Comparison of ENCODE assay signal across 8 mouse cellular contexts in the genomic region with DNA sequence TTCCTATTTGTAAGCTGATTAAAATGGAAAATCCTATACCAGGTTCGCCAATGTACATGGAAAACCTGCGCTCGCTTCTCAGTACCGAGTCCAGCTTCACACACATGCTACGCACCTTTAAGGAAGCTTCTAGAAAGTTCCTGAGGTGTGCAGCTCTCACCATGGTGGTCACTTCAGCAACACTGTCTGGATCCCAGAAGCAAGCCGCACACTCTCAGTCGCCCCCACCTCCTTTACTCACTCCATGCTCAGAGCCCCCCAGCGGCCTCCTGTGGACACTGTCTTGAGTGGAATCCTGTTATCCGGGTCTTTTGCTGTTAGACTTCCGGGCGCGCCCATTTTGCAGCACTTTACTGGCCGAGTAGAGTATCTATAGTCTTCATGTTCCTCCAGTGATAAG. TPM values are rescaled to one million over a fixed set of nuclear protein-coding genes. Genes with fewer than 3 reads are reported as not detected.
DNase-seq lines count a peak whose midpoint lies in the region; ATAC-seq and TF ChIP-seq lines count a peak whose summit lies in the region.

Gene Dact2, minus strand, starts transcription at position 244 of the 400 bp plus-strand sequence.

- H3K79me3 ChIP-seq in C2C12 (ENCODE audit: low read depth): no peaks in the 10 kb centered on the region

- peaks cover 14% of the 10 kb centered on the region for H3K27me3 ChIP-seq in C2C12 (ENCODE audit: control insufficient read depth, insufficient read depth, insufficient read length)
- peaks cover 74% of the 10 kb centered on the region for H3K27me3 ChIP-seq in heart, embryonic 10.5 days (ENCODE audit: insufficient read depth, poor library complexity, severe bottlenecking)
- peaks cover 29% of the 10 kb centered on the region for H3K27me3 ChIP-seq in lung, postnatal 0 days (replicated peaks; ENCODE audit: insufficient read depth, low read length)
- peaks cover 8% of the 10 kb centered on the region; the same call in 1 of the 2 replicates for H3K27me3 ChIP-seq in stomach, embryonic 14.5 days (ENCODE audit: control insufficient read depth, insufficient read depth, low read length)

- H3K4me1 ChIP-seq in heart, embryonic 10.5 days: peaks cover 33% of the 10 kb centered on the region
- no peaks in the 10 kb centered on the region for H3K4me1 ChIP-seq in lung, postnatal 0 days (ENCODE audit: insufficient read depth, low read depth, low read length)
- peaks cover 23% of the 10 kb centered on the region; the same call in 1 of the 2 replicates for H3K4me1 ChIP-seq in stomach, embryonic 14.5 days (ENCODE audit: control insufficient read depth, insufficient read depth, low read length)

- no peaks in the 10 kb centered on the region for H3K36me3 ChIP-seq in C2C12 (ENCODE audit: control insufficient read depth, insufficient read depth)
- H3K36me3 ChIP-seq in heart, embryonic 10.5 days: no peaks in the 10 kb centered on the region
- H3K36me3 ChIP-seq in lung, postnatal 0 days (ENCODE audit: insufficient read depth, low read length): no peaks in the 10 kb centered on the region
- no peaks in the 10 kb centered on the region for H3K36me3 ChIP-seq in stomach, embryonic 14.5 days (ENCODE audit: control insufficient read depth, insufficient read depth, low read length)

- H3K9me3 ChIP-seq in heart, embryonic 10.5 days: no peaks in the 10 kb centered on the region
- H3K9me3 ChIP-seq in lung, postnatal 0 days (ENCODE audit: low read length): no peaks in the 10 kb centered on the region
- H3K9me3 ChIP-seq in stomach, embryonic 14.5 days (ENCODE audit: control insufficient read depth, low read depth, low read length): no peaks in the 10 kb centered on the region

- peak within 1 kb of the TSS; percentile 29; the same call in 1 of the 2 replicates for H3K9ac ChIP-seq in lung, postnatal 0 days (replicated peaks; ENCODE audit: low read depth)
- H3K9ac ChIP-seq in stomach, embryonic 14.5 days (replicated peaks; ENCODE audit: low read depth, low read length): peak within 1 kb of the TSS; percentile 58

- peak; percentile 66 for ATAC-seq in lung, postnatal 0 days
- no peak for ATAC-seq in stomach, embryonic 14.5 days (ENCODE audit: insufficient number of reproducible peaks, insufficient read depth, low FRiP score, low read depth)
- no peak for ATAC-seq in cerebellum, adult (ENCODE audit: insufficient number of reproducible peaks, low FRiP score, low TSS enrichment)

- DNase-seq in WW6 (ENCODE audit: low read depth, low spot score): peak; percentile 52
- DNase-seq in heart, embryonic 10.5 days (ENCODE audit: low spot score): peak; percentile 80
- peak; percentile 70 for DNase-seq in layer of hippocampus, adult 9-11 months
- peak; percentile 56 for DNase-seq in lung, postnatal 0 days (ENCODE audit: low spot score)
- no peak for DNase-seq in adrenal gland, postnatal 10 days

- peak within 1 kb of the TSS; percentile 71 for H3K4me2 ChIP-seq in lung, postnatal 0 days (replicated peaks; ENCODE audit: low read depth, low read length)
- peak within 1 kb of the TSS; percentile 86 for H3K4me2 ChIP-seq in stomach, embryonic 14.5 days (replicated peaks; ENCODE audit: low read depth, low read length)

- WGBS in heart, embryonic 10.5 days: 36% methylated on average over 13 of the region's 13 CpGs
- 30% methylated on average over 13 of the region's 13 CpGs for WGBS in lung, postnatal 0 days
- WGBS in stomach, embryonic 14.5 days: 34% methylated on average over 13 of the region's 13 CpGs

- H3K27ac ChIP-seq in heart, embryonic 10.5 days: peak within 1 kb of the TSS; percentile 81
- H3K27ac ChIP-seq in lung, postnatal 0 days (ENCODE audit: low read length): peak within 1 kb of the TSS; percentile 62; the same call in 1 of the 2 replicates
- H3K27ac ChIP-seq in stomach, embryonic 14.5 days (ENCODE audit: low read length): peak within 1 kb of the TSS; percentile 86

- H3K4me3 ChIP-seq in C2C12 (ENCODE audit: insufficient read depth, poor library complexity, severe bottlenecking): peak within 1 kb of the TSS; percentile 48
- H3K4me3 ChIP-seq in heart, embryonic 10.5 days: peak within 1 kb of the TSS; percentile 72
- H3K4me3 ChIP-seq in lung, postnatal 0 days (ENCODE audit: low read depth, low read length): peak within 1 kb of the TSS; percentile 53
- H3K4me3 ChIP-seq in stomach, embryonic 14.5 days (ENCODE audit: low read depth, low read length): peak within 1 kb of the TSS; percentile 73

- peak within 1 kb of the TSS; percentile 83 for H3ac ChIP-seq in C2C12 (ENCODE audit: control insufficient read depth, insufficient read length, low read depth)

- H3K79me2 ChIP-seq in C2C12 (ENCODE audit: control insufficient read depth, insufficient read depth): no peaks in the 10 kb centered on the region

- no peak for TF ChIP-seq EP300 in lung, postnatal 0 days (IDR thresholded peaks at IDR 0.05)

- TF ChIP-seq CTCF in C2C12 (IDR thresholded peaks at IDR 0.05; ENCODE audit: control insufficient read depth, insufficient read depth, insufficient read length): no peak
- TF ChIP-seq CTCF in lung, postnatal 0 days (IDR thresholded peaks at IDR 0.05): peak; percentile 54

TF ChIP-seq in C2C12, 6 proteins besides CTCF, POLR2A, EP300 and RAD21:
- TF ChIP-seq CEBPB (IDR thresholded peaks at IDR 0.05; ENCODE audit: low read depth) (no peak), FOSL1 (IDR thresholded peaks at IDR 0.05; ENCODE audit: insufficient read depth, low read length, poor library complexity, severe bottlenecking) (no peak), MYOG (IDR thresholded peaks at IDR 0.05; ENCODE audit: control insufficient read depth, extremely low read depth, insufficient read length) (no peak), MYOD1 (IDR thresholded peaks at IDR 0.05; ENCODE audit: control insufficient read depth, insufficient read length, low read depth) (no peak)
TF ChIP-seq in C2C12: peak in this region for 0.

RNA-seq across cellular contexts. Expression of gene Dact2, which starts in this region (rescaled TPM):
- 1.6 TPM for polyA plus RNA-seq in C2C12 (2012; fragmentation: generic; extraction: Trizol)
- 0.59 and 1.4 TPM in 2 replicates for polyA plus RNA-seq in heart, embryonic 10.5 days (2016; fragmentation: Nextera tagmentation; extraction: Ambion mirVana)
- polyA plus RNA-seq in lung, postnatal 0 days (2015; fragmentation: Nextera tagmentation; extraction: Ambion mirVana): 2.5 and 2.6 TPM in 2 replicates
- 8.5 and 8.8 TPM in 2 replicates for polyA plus RNA-seq in stomach, embryonic 14.5 days (2014; fragmentation: Nextera tagmentation; extraction: Ambion mirVana)
- 1 to 10 TPM; 2.5 to 2.8 TPM for total RNA-seq in adrenal gland, postnatal 10 days (2021)
